Mouse (Mus musculus): ENCODE measurements around the gene Dmp1. TPM values are rescaled to one million over a fixed set of nuclear protein-coding genes. Genes with fewer than 3 reads are reported as not detected.

Dmp1 gene
- 0.06 and 0.09 TPM in 2 replicates for polyA plus RNA-seq (2016; fragmentation: Nextera tagmentation; extraction: Ambion mirVana)

DNA sequence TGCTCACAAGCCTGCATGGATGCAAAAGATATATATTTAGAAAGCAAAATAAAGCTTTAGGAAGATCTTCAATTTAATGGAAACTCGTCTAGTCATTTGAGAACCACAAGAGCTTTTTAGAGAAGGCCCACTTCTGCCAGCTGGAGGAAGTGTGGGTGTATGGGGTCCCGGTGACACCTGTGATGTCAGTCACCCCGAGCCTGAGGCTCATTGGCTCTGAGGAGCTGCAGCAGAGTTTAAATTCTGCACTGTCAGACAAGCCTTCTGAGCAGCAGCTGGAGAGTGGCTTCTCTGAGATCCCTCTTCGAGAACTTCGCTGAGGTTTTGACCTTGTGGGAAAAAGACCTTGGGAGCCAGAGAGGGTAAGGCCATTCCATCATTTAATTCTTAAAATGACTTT lies at the start of gene Dmp1:
Dmp1 (plus strand) TSS at position 263 of the 400 bp plus-strand sequence.
- peaks cover 2% of the 10 kb centered on the region; the same call in 1 of the 2 replicates for H3K4me1 ChIP-seq
- H3K27me3 ChIP-seq (replicated peaks; ENCODE audit: low read depth, poor library complexity, severe bottlenecking), result no peaks in the 10 kb centered on the region
- no peak within 1 kb of the TSS for H3K27ac ChIP-seq (replicated peaks)
- no peak for DNase-seq (ENCODE audit: low spot score)
- no peaks in the 10 kb centered on the region for H3K9me3 ChIP-seq
- no peaks in the 10 kb centered on the region for H3K36me3 ChIP-seq (replicated peaks)
- 82% methylated on average over 5 of the region's 5 CpGs for WGBS
- H3K4me3 ChIP-seq, result no peak within 1 kb of the TSS

DNA sequence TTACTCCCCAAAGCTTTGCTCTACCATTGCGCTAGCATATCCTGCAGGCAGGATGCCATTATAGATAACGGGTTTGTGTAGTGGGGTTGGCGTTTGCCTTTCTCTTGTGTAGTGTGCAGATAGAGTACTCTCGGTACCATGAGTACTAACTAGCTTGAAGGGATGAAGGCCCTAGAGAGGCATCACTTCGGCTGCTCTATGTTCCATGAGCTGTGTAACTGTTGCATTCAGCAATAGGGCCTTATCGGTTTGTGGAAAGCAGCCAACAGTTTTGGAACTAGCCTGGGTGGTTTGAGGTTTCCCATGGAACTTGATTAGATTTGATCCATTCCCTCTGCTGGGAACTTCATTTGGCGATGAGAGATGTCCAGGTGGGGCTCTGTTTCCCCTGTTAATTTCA lies 44.7 kb upstream of the Dmp1 start:
- Histone ChIP-seq H3K27me3 (replicated peaks; ENCODE audit: low read depth, poor library complexity, severe bottlenecking) (no peaks in the 10 kb centered on the region), H3K4me3 (no peak overlapping the region), H3K4me1 (no peaks in the 10 kb centered on the region), H3K9me3 (no peaks in the 10 kb centered on the region), H3K27ac (replicated peaks) (no peak overlapping the region), H3K36me3 (replicated peaks) (no peaks in the 10 kb centered on the region)
- WGBS, result 95% methylated on average over 7 of the region's 7 CpGs
- DNase-seq (ENCODE audit: low spot score), result no peak

DNA sequence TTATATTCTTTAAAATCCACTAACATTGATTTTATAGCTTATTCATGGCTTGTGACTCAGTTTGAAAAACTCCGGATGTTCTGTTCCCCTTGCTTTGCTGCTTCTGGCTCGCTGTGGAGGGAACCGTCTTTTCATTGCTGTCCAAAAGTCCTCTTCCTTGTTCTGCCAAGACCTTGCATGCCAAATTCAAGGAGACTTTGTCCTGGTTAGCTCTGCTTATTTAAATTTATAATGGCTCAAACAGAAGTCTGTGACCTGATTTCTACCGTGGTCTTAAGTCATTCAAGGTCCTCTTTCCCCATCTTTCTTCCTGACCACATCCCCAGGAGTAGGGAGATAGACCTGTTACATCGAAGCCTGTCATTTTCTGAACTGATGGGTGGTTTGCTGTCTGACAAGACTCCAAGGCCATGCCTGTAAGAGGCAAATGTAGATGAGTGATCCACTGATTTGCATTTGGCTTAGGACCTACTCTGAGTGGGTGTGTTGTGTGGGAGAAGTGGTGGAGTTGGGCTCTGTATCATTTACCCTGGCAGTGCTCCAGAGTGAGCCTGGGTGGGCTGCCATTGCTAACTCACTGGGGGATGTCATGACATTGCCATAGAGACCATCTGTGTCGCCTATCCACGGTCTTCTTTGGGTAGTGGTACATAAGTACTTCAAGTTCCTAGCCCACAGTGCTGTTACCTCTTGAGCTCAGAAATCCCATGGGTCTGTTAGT lies 43.9 kb upstream of the Dmp1 start:
- no peak for DNase-seq (ENCODE audit: low spot score)
- WGBS, result 88% methylated on average over 7 of the region's 7 CpGs
- no peaks in the 10 kb centered on the region for H3K4me1 ChIP-seq
- no peaks in the 10 kb centered on the region for H3K27me3 ChIP-seq (replicated peaks; ENCODE audit: low read depth, poor library complexity, severe bottlenecking)
- H3K4me3 ChIP-seq, result no peak overlapping the region
- H3K27ac ChIP-seq (replicated peaks), result no peak overlapping the region
- H3K9me3 ChIP-seq, result no peaks in the 10 kb centered on the region
- H3K36me3 ChIP-seq (replicated peaks), result no peaks in the 10 kb centered on the region

DNA sequence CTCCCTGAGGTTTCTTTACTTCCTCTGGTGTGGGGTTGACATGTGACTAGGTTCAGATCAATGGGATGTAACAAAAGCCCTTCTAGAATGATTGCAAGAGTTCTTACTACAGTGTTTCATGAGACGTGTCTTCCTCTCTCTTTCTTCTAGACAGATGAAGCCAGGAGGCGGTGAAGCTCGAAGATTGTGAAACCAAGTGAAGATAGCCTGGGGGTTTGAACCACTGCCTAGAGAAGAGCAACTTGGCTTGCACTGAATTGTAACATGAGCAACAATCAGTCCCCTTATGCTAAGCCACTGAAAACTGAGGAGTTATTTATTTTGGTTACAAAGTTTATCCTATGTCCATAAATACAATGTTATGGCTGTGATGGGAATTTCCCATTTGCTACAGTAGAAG lies 41.8 kb upstream of the Dmp1 start:
- 69% methylated on average over 3 of the region's 3 CpGs for WGBS
- H3K9me3 ChIP-seq, result no peaks in the 10 kb centered on the region
- no peaks in the 10 kb centered on the region for H3K27me3 ChIP-seq (replicated peaks; ENCODE audit: low read depth, poor library complexity, severe bottlenecking)
- no peak for DNase-seq (ENCODE audit: low spot score)
- no peak overlapping the region for H3K4me3 ChIP-seq
- H3K36me3 ChIP-seq (replicated peaks), result no peaks in the 10 kb centered on the region
- H3K27ac ChIP-seq (replicated peaks), result no peak overlapping the region
- H3K4me1 ChIP-seq, result no peaks in the 10 kb centered on the region

DNA sequence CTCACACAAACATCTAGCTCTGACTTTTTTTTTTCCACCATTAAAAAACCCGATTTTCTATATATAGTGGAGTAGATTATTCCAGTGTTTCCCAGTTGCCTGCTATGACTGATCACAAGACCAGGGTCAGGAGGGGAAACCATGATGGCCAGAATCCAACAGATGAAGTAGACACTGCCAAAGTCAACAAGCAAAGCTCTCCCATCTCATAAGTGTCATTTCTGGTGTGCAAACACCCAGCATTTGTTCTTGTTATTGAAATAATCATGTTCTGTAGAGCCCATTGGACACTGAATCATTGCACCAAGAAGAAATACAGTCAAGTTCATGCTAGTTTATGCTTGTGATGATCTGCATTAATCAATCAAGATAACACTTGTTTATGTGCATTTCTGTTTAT lies 41.0 kb upstream of the Dmp1 start:
- no peak for DNase-seq (ENCODE audit: low spot score)
- H3K4me3 ChIP-seq, result no peak overlapping the region
- H3K36me3 ChIP-seq (replicated peaks), result no peaks in the 10 kb centered on the region
- no peaks in the 10 kb centered on the region for H3K27me3 ChIP-seq (replicated peaks; ENCODE audit: low read depth, poor library complexity, severe bottlenecking)
- H3K4me1 ChIP-seq, result no peaks in the 10 kb centered on the region
- no peak overlapping the region for H3K27ac ChIP-seq (replicated peaks)
- 86% methylated on average over 1 of the region's 1 CpGs for WGBS
- no peaks in the 10 kb centered on the region for H3K9me3 ChIP-seq

DNA sequence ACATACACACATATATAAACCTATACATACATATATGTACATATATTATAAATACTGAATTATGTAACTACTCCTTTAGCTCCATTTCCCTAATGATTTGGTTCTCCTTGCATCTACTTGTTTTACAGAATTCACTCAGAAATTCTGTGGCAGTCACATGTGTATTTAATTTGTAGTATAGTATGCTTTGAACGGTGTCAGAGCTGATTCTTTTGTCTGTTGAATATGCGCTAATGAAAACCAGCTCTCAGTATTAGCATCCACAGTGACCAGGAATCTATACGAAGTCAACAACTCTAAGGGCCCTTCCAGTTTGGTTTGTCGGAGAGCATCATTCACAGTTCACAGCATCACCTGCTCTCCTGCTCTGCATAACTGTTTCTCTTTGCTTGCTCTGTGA lies 38.9 kb upstream of the Dmp1 start:
- Histone ChIP-seq H3K36me3 (replicated peaks) (no peaks in the 10 kb centered on the region), H3K9me3 (no peaks in the 10 kb centered on the region), H3K4me3 (no peak overlapping the region), H3K27ac (replicated peaks) (no peak overlapping the region), H3K4me1 (no peaks in the 10 kb centered on the region), H3K27me3 (replicated peaks; ENCODE audit: low read depth, poor library complexity, severe bottlenecking) (no peaks in the 10 kb centered on the region)
- WGBS, result 67% methylated on average over 4 of the region's 4 CpGs
- DNase-seq (ENCODE audit: low spot score), result no peak

DNA sequence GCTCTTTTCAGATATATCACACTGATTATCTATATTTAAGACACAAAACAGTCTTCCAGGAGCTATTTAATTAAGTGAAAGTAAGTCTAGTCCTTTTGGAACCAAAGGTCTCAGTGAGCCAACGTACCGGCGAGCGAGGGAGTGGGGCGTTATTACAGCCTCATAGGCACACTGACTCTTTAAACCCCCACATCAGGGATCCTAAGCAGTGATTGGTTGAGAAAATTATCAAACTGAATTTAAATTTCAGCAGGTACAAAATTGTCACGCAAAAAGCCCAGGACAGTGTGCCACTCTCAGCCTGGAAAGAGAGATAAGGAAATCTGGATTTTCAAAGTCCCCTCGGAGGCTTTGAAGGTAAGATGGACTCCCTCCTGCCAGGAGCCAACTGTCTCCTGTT lies 32.0 kb upstream of the Dmp1 start, which contains the start of gene Dspp:
Dspp (plus strand) TSS at position 301 of the 400 bp plus-strand sequence.
- H3K27ac ChIP-seq (replicated peaks), result no peak within 1 kb of the TSS
- H3K27me3 ChIP-seq (replicated peaks; ENCODE audit: low read depth, poor library complexity, severe bottlenecking), result no peaks in the 10 kb centered on the region
- H3K4me1 ChIP-seq, result no peaks in the 10 kb centered on the region
- H3K4me3 ChIP-seq, result no peak within 1 kb of the TSS
- 90% methylated on average over 7 of the region's 7 CpGs for WGBS
- H3K36me3 ChIP-seq (replicated peaks), result no peaks in the 10 kb centered on the region
- no peaks in the 10 kb centered on the region for H3K9me3 ChIP-seq
- no peak for DNase-seq (ENCODE audit: low spot score)

DNA sequence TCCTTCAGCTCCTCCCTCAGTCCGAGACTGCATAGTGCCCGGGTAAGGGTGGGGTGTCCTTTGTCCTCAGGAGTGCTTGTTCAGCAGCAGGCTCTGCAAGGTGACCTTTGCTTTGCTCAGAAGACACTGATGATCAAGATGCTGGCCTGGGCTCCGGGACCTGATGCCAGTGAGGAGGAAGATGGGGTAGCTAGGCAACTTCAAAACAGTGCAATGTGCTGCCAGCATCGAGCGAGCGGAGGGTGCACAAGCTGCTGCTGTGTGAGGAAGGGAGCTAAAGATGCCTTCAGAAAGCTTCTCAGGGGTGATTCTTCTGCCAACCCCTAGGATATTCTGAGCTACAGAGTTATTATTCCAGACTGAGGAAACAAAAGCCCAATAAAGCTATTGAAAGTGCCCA lies 29.3 kb upstream of the Dmp1 start:
- WGBS, result 88% methylated on average over 6 of the region's 6 CpGs
- Histone ChIP-seq H3K4me1 (no peaks in the 10 kb centered on the region), H3K9me3 (peaks cover 8% of the 10 kb centered on the region), H3K27ac (replicated peaks) (no peak overlapping the region), H3K27me3 (replicated peaks; ENCODE audit: low read depth, poor library complexity, severe bottlenecking) (no peaks in the 10 kb centered on the region), H3K4me3 (no peak overlapping the region), H3K36me3 (replicated peaks) (no peaks in the 10 kb centered on the region)
- DNase-seq (ENCODE audit: low spot score), result no peak

DNA sequence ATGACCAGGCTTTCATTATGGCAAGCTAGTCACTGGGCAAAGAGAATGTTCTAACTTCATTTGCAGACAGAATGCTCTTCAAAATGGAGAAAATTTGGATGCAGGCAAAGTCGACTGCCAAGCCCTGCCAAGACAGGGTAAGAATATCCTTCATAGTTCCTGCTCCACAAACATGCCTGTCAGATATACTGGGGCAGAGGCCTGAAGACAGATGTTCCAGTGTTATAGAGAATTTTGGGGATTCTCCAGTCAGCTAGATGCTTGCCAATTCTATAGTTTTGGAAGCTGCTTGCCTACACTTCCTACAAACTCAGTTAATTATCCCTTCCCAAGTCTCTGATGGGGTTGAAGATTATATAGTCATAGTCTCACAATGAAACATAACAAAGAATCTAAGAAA lies 18.7 kb upstream of the Dmp1 start:
- Histone ChIP-seq H3K4me1 (no peaks in the 10 kb centered on the region), H3K9me3 (peaks cover 13% of the 10 kb centered on the region; the same call in 1 of the 2 replicates), H3K27me3 (replicated peaks; ENCODE audit: low read depth, poor library complexity, severe bottlenecking) (no peaks in the 10 kb centered on the region), H3K36me3 (replicated peaks) (no peaks in the 10 kb centered on the region), H3K4me3 (no peak overlapping the region), H3K27ac (replicated peaks) (no peak overlapping the region)
- WGBS, result 74% methylated on average over 1 of the region's 1 CpGs
- DNase-seq (ENCODE audit: low spot score), result no peak

DNA sequence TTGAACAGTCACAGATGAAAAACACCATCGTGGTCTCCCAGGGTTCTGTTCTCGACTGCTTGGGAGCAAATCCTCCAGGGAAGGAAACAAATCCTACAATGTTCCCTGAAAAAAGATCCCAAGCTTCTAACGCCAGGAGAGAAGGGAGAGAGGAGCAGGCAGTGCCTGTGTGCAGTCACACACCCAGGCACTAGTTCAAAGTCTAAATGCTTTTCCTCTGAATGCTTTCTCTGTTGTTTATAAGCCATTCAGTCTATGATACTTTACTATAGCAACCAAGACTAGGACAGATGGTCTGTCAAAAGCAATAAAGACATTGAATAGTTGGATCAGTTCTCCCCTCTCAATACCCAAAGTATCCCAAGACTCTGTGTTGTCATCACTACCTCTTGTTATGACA lies 15.1 kb upstream of the Dmp1 start:
- DNase-seq (ENCODE audit: low spot score), result no peak
- Histone ChIP-seq H3K4me3 (no peak overlapping the region), H3K9me3 (peaks cover 9% of the 10 kb centered on the region; the same call in 1 of the 2 replicates), H3K27ac (replicated peaks) (no peak overlapping the region), H3K36me3 (replicated peaks) (no peaks in the 10 kb centered on the region), H3K4me1 (no peaks in the 10 kb centered on the region), H3K27me3 (replicated peaks; ENCODE audit: low read depth, poor library complexity, severe bottlenecking) (no peaks in the 10 kb centered on the region)
- 82% methylated on average over 3 of the region's 3 CpGs for whole genome bisulfite sequencing

DNA sequence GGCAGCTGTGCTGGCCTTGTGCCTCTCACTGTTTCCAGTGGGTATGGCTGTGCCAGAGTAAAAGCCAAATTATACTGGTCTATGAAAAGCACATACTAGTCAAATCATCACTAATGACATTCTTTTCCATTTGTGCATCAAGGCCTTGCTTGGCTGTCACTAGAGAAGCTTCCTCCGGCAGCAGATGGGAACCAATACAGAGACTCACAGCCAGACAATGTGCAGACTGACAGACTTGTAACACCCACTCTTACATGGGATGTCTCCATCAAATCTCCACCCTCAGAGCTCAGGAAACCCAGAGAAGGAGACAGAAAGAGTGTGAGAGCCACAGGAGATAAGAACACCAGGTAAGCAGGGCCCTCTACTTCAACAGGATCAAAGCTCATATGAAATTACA lies 7.3 kb upstream of the Dmp1 start:
- H3K27ac ChIP-seq (replicated peaks), result no peak overlapping the region
- H3K4me1 ChIP-seq, result no peaks in the 10 kb centered on the region
- no peaks in the 10 kb centered on the region for H3K27me3 ChIP-seq (replicated peaks; ENCODE audit: low read depth, poor library complexity, severe bottlenecking)
- H3K9me3 ChIP-seq, result peaks cover 7% of the 10 kb centered on the region; the same call in 1 of the 2 replicates
- H3K4me3 ChIP-seq, result no peak overlapping the region
- 93% methylated on average over 1 of the region's 1 CpGs for WGBS
- H3K36me3 ChIP-seq (replicated peaks), result no peaks in the 10 kb centered on the region
- no peak for DNase-seq (ENCODE audit: low spot score)

DNA sequence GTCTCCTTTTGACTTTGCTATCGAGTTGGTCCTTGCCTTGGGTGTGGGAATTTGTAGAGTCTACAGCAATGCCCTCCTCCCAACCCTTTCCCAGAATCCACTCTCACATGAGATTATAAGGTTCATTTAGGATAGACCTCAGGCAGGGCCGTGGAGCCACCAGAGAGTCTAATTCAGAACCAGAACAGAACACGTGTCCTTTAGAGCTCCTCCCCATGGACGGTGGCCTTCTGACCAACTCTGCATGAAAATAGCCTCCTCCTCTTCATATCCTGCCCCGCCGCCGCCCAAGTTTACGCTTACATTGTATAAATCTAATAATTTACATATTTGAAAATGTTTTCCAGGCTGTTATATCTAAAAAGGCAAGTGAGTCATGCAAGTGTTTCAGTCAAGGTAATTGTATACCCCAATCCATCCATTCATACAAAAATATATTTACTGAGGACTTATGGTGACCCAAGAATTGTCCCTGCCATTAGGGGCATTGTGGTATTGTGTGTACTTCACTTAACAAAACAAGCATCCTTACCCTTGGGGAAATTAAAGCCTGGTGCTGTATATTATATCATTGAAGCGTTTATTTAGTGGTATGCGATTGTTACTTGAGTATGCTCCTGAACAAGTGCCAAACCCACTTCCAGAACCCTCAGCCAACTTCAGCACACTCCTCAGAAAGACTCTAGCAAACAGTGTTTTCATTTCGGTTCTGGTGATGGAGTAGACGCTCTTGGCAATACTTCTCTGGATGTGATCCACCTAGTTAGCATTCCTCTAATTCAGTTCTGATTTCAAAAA lies 1.1 kb upstream of the Dmp1 start:
- H3K4me3 ChIP-seq, result no peak overlapping the region
- 93% methylated on average over 12 of the region's 12 CpGs for WGBS
- no peak for DNase-seq (ENCODE audit: low spot score)
- H3K27ac ChIP-seq (replicated peaks), result no peak overlapping the region
- no peaks in the 10 kb centered on the region for H3K27me3 ChIP-seq (replicated peaks; ENCODE audit: low read depth, poor library complexity, severe bottlenecking)
- H3K4me1 ChIP-seq, result peaks cover 2% of the 10 kb centered on the region; the same call in 1 of the 2 replicates
- no peaks in the 10 kb centered on the region for H3K36me3 ChIP-seq (replicated peaks)
- H3K9me3 ChIP-seq, result no peaks in the 10 kb centered on the region

DNA sequence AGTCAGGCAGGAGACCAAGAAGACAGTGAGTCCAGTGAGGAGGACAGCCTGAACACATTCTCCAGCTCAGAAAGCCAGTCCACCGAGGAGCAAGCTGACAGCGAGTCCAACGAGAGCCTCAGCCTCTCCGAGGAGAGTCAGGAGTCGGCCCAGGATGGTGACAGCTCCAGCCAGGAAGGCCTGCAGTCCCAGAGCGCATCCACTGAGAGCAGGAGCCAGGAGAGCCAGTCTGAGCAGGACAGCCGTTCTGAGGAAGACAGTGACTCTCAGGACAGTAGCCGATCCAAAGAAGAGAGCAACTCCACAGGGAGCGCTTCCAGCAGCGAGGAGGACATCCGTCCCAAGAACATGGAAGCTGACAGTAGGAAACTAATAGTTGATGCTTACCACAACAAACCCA lies 10.1 kb downstream of the Dmp1 start:
- H3K4me1 ChIP-seq, result peaks cover 4% of the 10 kb centered on the region
- no peaks in the 10 kb centered on the region for H3K27me3 ChIP-seq (replicated peaks; ENCODE audit: low read depth, poor library complexity, severe bottlenecking)
- no peaks in the 10 kb centered on the region for H3K9me3 ChIP-seq
- DNase-seq (ENCODE audit: low spot score), result no peak
- WGBS, result 80% methylated on average over 11 of the region's 11 CpGs
- no peak overlapping the region for H3K4me3 ChIP-seq
- no peak overlapping the region; the same call in 1 of the 2 replicates for H3K27ac ChIP-seq (replicated peaks)
- H3K36me3 ChIP-seq (replicated peaks), result no peaks in the 10 kb centered on the region

Data from embryonic facial prominence, embryonic 10.5 days (tissue).